Mouse (Mus musculus) embryonic facial prominence, embryonic 10.5 days (tissue): ENCODE results near the gene Clybl. TPM values are rescaled to one million over a fixed set of nuclear protein-coding genes. Genes with fewer than 3 reads are reported as not detected.

ENCODE experiments used
- DNase-seq: peaks from one replicate; pipeline ENCODE4 v3.0.0-alpha.2; 2017; ENCODE audit warnings: low spot score
- H3K27ac ChIP-seq: fragments of 300-500 bp; sonication (generic); replicated peaks from 2 replicates; pipeline ENCODE4 v1.5.1; 2016; ENCODE audit warnings: mild to moderate bottlenecking
- H3K27me3 ChIP-seq: fragments of 300-500 bp; sonication (generic); replicated peaks from 2 replicates; pipeline ENCODE4 v1.6.1; 2016; ENCODE audit warnings: low read depth, mild to moderate bottlenecking; ENCODE audit not compliant: poor library complexity, severe bottlenecking
- H3K36me3 ChIP-seq: fragments of 300-500 bp; sonication (generic); replicated peaks from 2 replicates; pipeline ENCODE4 v1.6.1; 2016; ENCODE audit warnings: mild to moderate bottlenecking, moderate library complexity
- H3K4me1 ChIP-seq: fragments of 300-500 bp; sonication (generic); 2 replicates; pipeline ENCODE4 v1.6.1; 2016
- H3K4me3 ChIP-seq: fragments of 300-500 bp; sonication (generic); 2 replicates; pipeline ENCODE4 v1.5.1; 2016; ENCODE audit warnings: mild to moderate bottlenecking, moderate library complexity
- H3K9me3 ChIP-seq: fragments of 300-500 bp; sonication (generic); 2 replicates; pipeline ENCODE4 v1.6.1; 2016; ENCODE audit warnings: mild to moderate bottlenecking
- WGBS: fragments of 180-500 bp; shearing (Covaris S2); methylation state at CpG from one replicate; pipeline ENCODE4 v1.1.7; 2016; 5-methylcytosine and 5-hydroxymethylcytosine counted together
- polyA plus RNA-seq: library from polyadenylated mRNA; unstranded; fragments of >200 nt; fragmentation: Nextera tagmentation; extraction: Ambion mirVana; gene quantifications from 2 replicates; pipeline ENCODE4 v1.2.1, GENCODE M21; 2016

The Clybl gene
- polyA plus RNA-seq, 1 experiment from 2014 or later, result 21.8 TPM

- no peaks in the 10 kb centered on the region for H3K9me3 ChIP-seq
- no peak overlapping the region for H3K4me3 ChIP-seq
- DNase-seq, result no peak
- H3K36me3 ChIP-seq, result no peaks in the 10 kb centered on the region
- H3K4me1 ChIP-seq, result peaks cover 28% of the 10 kb centered on the region
- peak overlapping the region; percentile 55 for H3K27ac ChIP-seq
- WGBS, result 32% methylated on average over 2 of the region's 2 CpGs
- H3K27me3 ChIP-seq, result peaks cover 52% of the 10 kb centered on the region
These were observed 231.5 kb downstream of the Clybl start for GRCm38 (mm10) chr14:122412841-122413541.

DNA sequence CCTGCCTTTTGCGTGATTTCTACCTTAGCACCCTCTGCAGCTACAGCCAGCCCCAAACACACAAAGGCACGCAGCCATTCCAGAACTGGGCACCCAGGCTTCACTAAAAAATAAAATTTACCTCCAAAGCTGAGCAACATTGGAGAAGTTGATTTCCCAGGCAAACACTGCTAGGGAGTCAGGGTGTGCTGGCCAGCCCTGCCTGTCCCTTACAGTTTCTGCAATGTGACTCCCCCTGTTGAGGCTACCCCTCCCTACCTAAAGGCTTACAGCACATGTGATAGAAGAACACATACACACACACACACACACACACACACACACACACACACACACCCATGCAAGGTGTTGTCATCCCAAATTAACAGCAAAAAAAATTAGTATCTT lies 232.0 kb downstream of the Clybl start:
- peaks cover 52% of the 10 kb centered on the region for H3K27me3 ChIP-seq
- H3K27ac ChIP-seq, result peak overlapping the region; percentile 55
- WGBS, result 51% methylated on average over 2 of the region's 2 CpGs
- no peak for DNase-seq
- H3K9me3 ChIP-seq, result no peaks in the 10 kb centered on the region
- no peak overlapping the region for H3K4me3 ChIP-seq
- no peaks in the 10 kb centered on the region for H3K36me3 ChIP-seq
- H3K4me1 ChIP-seq, result peaks cover 31% of the 10 kb centered on the region

DNA sequence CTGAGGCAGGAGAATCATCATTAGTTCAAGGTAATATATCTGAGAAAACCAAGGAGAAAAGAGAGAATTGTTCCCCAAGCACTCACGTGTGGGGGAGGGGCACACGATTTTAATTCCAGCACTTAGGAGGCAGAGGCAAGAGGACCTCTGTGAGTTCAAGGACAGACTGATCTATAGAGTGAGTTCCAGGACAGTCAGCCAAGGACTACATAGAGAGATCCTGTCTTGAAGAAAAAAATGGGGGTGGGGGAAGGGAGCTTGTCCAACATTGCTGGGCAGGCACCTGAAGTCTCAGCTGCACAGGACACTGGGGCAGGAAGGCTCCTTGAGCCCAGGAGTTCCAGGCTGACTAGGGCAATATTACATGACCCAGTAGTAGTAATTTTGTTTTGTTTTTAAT lies 233.3 kb downstream of the Clybl start:
- WGBS, result 87% methylated on average over 2 of the region's 2 CpGs
- DNase-seq, result no peak
- H3K27ac ChIP-seq, result no peak overlapping the region
- H3K27me3 ChIP-seq, result peaks cover 45% of the 10 kb centered on the region
- no peak overlapping the region for H3K4me3 ChIP-seq
- H3K9me3 ChIP-seq, result no peaks in the 10 kb centered on the region
- H3K4me1 ChIP-seq, result peaks cover 34% of the 10 kb centered on the region
- H3K36me3 ChIP-seq, result no peaks in the 10 kb centered on the region

DNA sequence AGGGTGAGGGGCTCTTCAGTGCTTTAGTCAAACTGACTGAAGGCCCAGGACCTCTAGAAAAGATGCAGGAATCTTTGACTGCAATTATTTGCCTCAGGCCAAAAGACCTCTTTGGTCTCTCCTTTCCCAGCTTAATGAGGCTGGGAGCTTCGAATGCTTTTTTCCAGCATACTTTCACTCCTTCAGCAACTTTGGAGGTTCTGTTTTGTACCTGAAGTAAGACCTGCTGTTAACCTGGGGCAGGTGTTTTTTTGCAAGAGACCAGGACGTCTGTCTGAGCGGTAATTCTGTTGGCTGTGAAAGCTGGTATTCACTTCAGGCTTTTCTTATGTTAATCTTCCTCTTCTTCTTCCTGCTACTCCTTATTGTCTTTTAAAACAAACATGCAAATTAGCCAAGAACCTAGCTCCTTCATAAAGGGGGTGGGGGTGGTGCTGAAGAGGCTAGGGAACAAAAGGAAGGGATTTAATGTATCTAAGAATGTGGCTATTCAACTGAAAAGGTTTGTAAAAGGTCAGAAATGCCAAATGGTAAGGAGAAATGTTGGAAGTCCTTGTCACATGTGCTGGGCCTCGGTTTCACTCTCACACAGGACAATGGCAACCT lies 234.8 kb downstream of the Clybl start:
- Histone ChIP-seq H3K4me1 (peaks cover 48% of the 10 kb centered on the region), H3K9me3 (no peaks in the 10 kb centered on the region), H3K4me3 (no peak overlapping the region), H3K27me3 (peaks cover 30% of the 10 kb centered on the region), H3K27ac (0 out of 2 replicates have a peak overlapping the region, but pooled peaks have one; percentile 21), H3K36me3 (no peaks in the 10 kb centered on the region)
- WGBS, result 15% methylated on average over 4 of the region's 4 CpGs
- no peak for DNase-seq

DNA sequence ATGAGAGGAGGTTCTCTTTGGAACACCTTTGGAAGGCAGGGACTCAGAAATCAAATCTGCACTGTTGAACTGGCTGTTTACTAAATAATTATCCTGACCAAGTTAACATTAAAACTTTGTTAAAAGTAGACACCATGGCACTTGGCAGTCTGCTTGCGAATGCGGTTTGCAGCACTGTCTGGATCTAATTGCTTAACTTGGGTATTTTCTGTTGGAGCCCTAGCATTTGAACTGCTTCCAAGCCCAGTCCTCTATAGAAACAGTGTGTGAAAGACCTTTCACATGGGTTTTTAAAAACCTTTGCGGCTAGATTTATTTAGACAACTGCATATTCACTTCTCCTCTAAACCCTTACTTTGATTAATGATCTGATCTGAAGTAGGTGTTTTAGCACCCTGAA lies 242.9 kb downstream of the Clybl start:
- Histone ChIP-seq H3K4me1 (peaks cover 38% of the 10 kb centered on the region), H3K36me3 (no peaks in the 10 kb centered on the region), H3K4me3 (no peak overlapping the region), H3K9me3 (no peaks in the 10 kb centered on the region), H3K27ac (no peak overlapping the region), H3K27me3 (peaks cover 11% of the 10 kb centered on the region; the same call in 1 of the 2 replicates)
- DNase-seq, result no peak
- 95% methylated on average over 3 of the region's 3 CpGs for WGBS

- H3K27ac ChIP-seq, result 0 out of 2 replicates have a peak overlapping the region, but pooled peaks have one; percentile 37
- DNase-seq, result no peak
- 44% methylated on average over 10 of the region's 10 CpGs for WGBS
These were observed 245.2 kb downstream of the Clybl start for GRCm38 (mm10) chr14:122426529-122427203.

GRCm38 (mm10) chr14:122427204-122427560 lies 245.7 kb downstream of the Clybl start:
- WGBS, result 49% methylated on average over 8 of the region's 8 CpGs
- Histone ChIP-seq H3K4me3 (no peak overlapping the region), H3K9me3 (no peaks in the 10 kb centered on the region), H3K27me3 (peaks cover 11% of the 10 kb centered on the region; the same call in 1 of the 2 replicates), H3K36me3 (no peaks in the 10 kb centered on the region), H3K27ac (0 out of 2 replicates have a peak overlapping the region, but pooled peaks have one; percentile 37), H3K4me1 (peaks cover 24% of the 10 kb centered on the region)
- no peak for DNase-seq

More at GRCm38 (mm10) chr14:122426529-122427203, 245.2 kb downstream of the Clybl start:
- Histone ChIP-seq H3K27me3 (peaks cover 11% of the 10 kb centered on the region; the same call in 1 of the 2 replicates), H3K4me1 (peaks cover 24% of the 10 kb centered on the region), H3K4me3 (no peak overlapping the region), H3K9me3 (no peaks in the 10 kb centered on the region), H3K36me3 (no peaks in the 10 kb centered on the region)

DNA sequence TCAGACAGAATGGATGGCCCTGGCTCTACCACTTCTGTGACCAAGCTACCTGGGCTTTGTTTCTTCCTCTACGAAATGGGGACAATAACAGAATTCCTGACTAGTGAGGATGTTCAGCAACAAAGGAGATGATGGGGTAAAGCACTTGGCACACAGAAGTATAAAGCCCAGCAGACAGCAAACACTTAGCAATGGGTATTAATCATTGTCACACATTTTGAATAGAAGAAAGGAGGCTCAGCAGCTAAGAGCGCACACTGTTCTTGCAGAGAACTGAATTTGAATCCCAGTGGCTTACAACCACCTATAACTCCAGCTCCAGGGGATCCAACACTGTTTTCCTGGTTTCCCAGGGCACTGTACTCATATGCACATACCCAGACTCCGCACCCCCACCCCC lies 246.2 kb downstream of the Clybl start:
- H3K36me3 ChIP-seq, result no peaks in the 10 kb centered on the region
- no peaks in the 10 kb centered on the region for H3K9me3 ChIP-seq
- peaks cover 11% of the 10 kb centered on the region; the same call in 1 of the 2 replicates for H3K27me3 ChIP-seq
- no peak overlapping the region for H3K4me3 ChIP-seq
- DNase-seq, result no peak
- peaks cover 27% of the 10 kb centered on the region for H3K4me1 ChIP-seq
- H3K27ac ChIP-seq, result no peak overlapping the region
- 86% methylated on average over 3 of the region's 3 CpGs for WGBS

- 67% methylated on average over 3 of the region's 3 CpGs for WGBS
- Histone ChIP-seq H3K4me1 (peaks cover 6% of the 10 kb centered on the region), H3K27ac (no peak overlapping the region), H3K9me3 (no peaks in the 10 kb centered on the region), H3K27me3 (peaks cover 3% of the 10 kb centered on the region; the same call in 1 of the 2 replicates), H3K4me3 (no peak overlapping the region), H3K36me3 (no peaks in the 10 kb centered on the region)
- no peak for DNase-seq
These were observed 251.1 kb downstream of the Clybl start for GRCm38 (mm10) chr14:122432558-122432957.

DNA sequence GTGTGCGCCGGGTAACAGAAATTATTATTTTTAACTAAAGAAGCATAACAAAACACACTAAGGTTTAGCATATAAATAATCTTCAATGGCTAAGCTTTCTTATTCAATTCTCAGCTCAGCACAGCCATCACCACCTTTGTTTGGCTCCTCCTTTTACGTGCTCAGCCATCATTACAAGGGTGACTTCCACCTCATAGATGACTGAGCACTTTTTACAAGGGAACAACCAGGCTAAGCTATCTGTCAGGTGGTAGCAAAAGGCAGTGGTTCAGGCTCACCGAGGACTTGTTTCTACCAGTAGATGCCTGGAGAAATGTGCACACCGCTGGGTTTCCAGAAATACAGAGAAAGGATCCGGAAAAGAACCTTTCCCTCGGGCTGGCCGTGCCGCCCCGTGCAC lies 252.5 kb downstream of the Clybl start:
- H3K36me3 ChIP-seq, result no peaks in the 10 kb centered on the region
- H3K27me3 ChIP-seq, result 0 out of 2 replicates have a peak, but pooled peaks cover 3% of the 10 kb centered on the region
- H3K9me3 ChIP-seq, result no peaks in the 10 kb centered on the region
- no peak overlapping the region for H3K27ac ChIP-seq
- DNase-seq, result no peak
- no peak overlapping the region for H3K4me3 ChIP-seq
- peaks cover 3% of the 10 kb centered on the region; the same call in 1 of the 2 replicates for H3K4me1 ChIP-seq
- WGBS, result 89% methylated on average over 10 of the region's 10 CpGs

DNA sequence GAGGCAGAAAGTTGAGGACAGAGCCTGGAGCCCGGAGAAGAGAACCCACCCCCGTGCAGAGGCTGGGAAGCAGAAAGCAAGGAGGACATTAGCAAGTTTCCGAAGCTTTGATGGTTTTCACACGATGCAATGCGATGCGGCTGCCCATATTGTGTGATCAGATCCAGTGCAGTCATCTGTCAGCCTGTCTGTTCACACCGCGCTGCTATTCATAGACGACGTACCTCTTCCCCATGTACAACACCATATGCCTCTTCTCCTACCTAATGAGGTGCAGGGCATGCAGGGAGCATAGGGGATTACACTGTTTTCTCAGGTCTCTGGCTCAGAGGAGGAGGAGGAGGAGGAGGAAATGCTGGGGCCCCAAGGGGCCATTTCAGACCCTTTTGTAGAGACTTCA lies 255.3 kb downstream of the Clybl start:
- Histone ChIP-seq H3K27me3 (peaks cover 3% of the 10 kb centered on the region; the same call in 1 of the 2 replicates), H3K36me3 (no peaks in the 10 kb centered on the region), H3K27ac (no peak overlapping the region), H3K4me3 (no peak overlapping the region), H3K9me3 (no peaks in the 10 kb centered on the region), H3K4me1 (peaks cover 5% of the 10 kb centered on the region)
- no peak for DNase-seq
- WGBS, result 83% methylated on average over 10 of the region's 10 CpGs

GRCm38 (mm10) chr14:122449601-122450495 lies 268.3 kb downstream of the Clybl start:
- H3K27me3 ChIP-seq, result peaks cover 98% of the 10 kb centered on the region
- peak; percentile 65 for DNase-seq
- peak overlapping the region; percentile 61 for H3K4me3 ChIP-seq
- H3K9me3 ChIP-seq, result no peaks in the 10 kb centered on the region
- H3K4me1 ChIP-seq, result peaks cover 45% of the 10 kb centered on the region
- peak overlapping the region; percentile 82 for H3K27ac ChIP-seq
- H3K36me3 ChIP-seq, result no peaks in the 10 kb centered on the region
- 3% methylated on average over 29 of the region's 29 CpGs for WGBS
